Mouse (Mus musculus): ENCODE results near the gene Ly6g6e. TPM values are rescaled to one million over a fixed set of nuclear protein-coding genes. Genes with fewer than 3 reads are reported as not detected.
A peak's percentile ranks its signal among the peaks of the same experiment; 100 is the strongest.
"Not testable (repeated sequence)": the region's sequence is repeated elsewhere in the genome, so short reads cannot be mapped to it uniquely, and the experiment has no call there.

Gene Ly6g6e
- total RNA-seq, 1 experiment from 2014 or later, result not detected

GRCm38 (mm10) chr17:35124261-35124896, 47.7 kb downstream of the Ly6g6e start:
- not testable (repeated sequence) for ATAC-seq (replicated peaks; ENCODE audit: low read depth, poor library complexity, severe bottlenecking)

DNA sequence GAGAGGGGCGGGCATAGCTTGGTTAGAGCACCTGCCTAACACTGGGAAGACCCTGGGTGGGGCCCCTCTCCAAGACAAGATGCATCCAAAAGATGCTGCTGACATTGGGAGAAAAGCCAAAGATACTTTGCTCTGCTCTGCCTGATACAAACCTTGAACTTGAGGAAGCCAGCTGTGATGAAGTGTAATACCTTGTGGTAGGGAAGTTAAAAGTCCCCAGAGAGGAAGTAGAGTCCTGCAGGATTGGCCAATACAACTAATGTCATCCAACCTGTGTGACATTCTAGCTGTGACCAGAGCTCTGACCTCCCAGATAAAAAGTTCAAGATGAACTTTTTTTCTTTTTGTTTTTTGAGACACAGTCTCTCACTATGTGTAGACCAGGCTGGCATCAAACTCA, 48.4 kb downstream of the Ly6g6e start:
- ATAC-seq (replicated peaks; ENCODE audit: low read depth, poor library complexity, severe bottlenecking), result no peak

DNA sequence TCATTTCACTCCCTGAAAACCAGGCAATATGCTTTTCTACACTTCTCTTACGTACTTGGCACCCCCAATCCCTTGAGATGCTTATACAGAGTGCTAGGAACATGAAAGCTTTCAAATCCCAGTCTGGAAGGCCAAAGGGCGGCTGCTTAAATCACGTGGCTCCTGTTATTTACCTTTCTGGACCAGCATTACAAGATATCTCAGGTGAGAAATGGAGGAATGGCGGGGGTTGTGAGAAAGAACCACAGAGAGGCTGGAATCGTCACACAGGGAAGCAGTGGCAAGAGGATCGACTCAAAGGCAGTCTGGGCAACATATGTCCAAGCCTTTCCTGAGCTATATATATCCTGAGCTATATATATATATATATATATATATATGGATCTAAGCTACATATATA, 48.9 kb downstream of the Ly6g6e start:
- no peak for ATAC-seq (replicated peaks; ENCODE audit: low read depth, poor library complexity, severe bottlenecking)

- peak; percentile 33 for ATAC-seq (replicated peaks; ENCODE audit: low read depth, poor library complexity, severe bottlenecking)
Measured at GRCm38 (mm10) chr17:35126206-35126611, 49.5 kb downstream of the Ly6g6e start, which contains the start of gene D17H6S53E. TSS of gene D17H6S53E (plus strand) at chr17:35126373.

DNA sequence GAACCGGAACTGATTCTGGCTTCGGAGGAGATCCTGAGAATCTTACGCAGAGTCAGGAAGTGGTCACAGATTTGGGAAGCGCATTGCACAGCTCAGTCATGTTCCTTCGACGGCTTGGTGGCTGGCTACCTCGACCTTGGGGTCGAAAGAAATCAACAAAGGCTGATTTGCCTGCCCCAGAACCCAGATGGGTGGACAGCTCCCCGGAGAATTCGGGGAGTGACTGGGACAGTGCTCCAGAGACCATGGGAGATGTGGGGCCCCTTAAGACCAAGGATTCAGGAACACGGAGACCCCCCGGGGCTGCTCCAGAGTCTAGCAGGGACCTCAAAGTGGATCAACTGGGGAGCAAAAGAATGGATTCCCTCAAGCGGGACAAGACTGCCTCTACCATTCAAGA, 50.3 kb downstream of the Ly6g6e start:
- ATAC-seq (replicated peaks; ENCODE audit: low read depth, poor library complexity, severe bottlenecking), result no peak

Other genes with a start within 250 kb of the Ly6g6e start
- gene Stk19, start 240.0 kb upstream of the Ly6g6e start, total RNA-seq (2017), result 10.0 and 32.9 TPM in 2 replicates
- 21.2 and 27.9 TPM in 2 replicates for gene Dxo, start 239.9 kb upstream of the Ly6g6e start, total RNA-seq (2017)
- gene Skiv2l, start 226.7 kb upstream of the Ly6g6e start, total RNA-seq (2017), result 28.9 and 33.8 TPM in 2 replicates
- 39.6 and 41.9 TPM in 2 replicates for gene Nelfe, start 226.5 kb upstream of the Ly6g6e start, total RNA-seq (2017)
- gene Cfb, start 214.4 kb upstream of the Ly6g6e start, total RNA-seq (2017), result not detected in 2 replicates
- 11.1 and 16.2 TPM in 2 replicates for gene Zbtb12, start 197.4 kb upstream of the Ly6g6e start, total RNA-seq (2017)
- not detected in 2 replicates for gene Gm20547, start 194.9 kb upstream of the Ly6g6e start, total RNA-seq (2017)
- gene C2, start 178.6 kb upstream of the Ly6g6e start, total RNA-seq (2017), result 2.8 and 10.0 TPM in 2 replicates
- 96.6 and 107 TPM in 2 replicates for gene Ehmt2, start 178.4 kb upstream of the Ly6g6e start, total RNA-seq (2017)
- gene Slc44a4, start 162.4 kb upstream of the Ly6g6e start, total RNA-seq (2017), result not detected in 2 replicates
- 3.4 and 5.0 TPM in 2 replicates for gene Neu1, start 145.6 kb upstream of the Ly6g6e start, total RNA-seq (2017)
- gene Hspa1b, start 117.7 kb upstream of the Ly6g6e start, total RNA-seq (2017), result 79.3 and 84.3 TPM in 2 replicates
- gene Gm20481, start 107.0 kb upstream of the Ly6g6e start, total RNA-seq (2017), result not detected in 2 replicates
- gene Hspa1a, start 104.7 kb upstream of the Ly6g6e start, total RNA-seq (2017), result 33.5 and 47.4 TPM in 2 replicates
- 0.63 TPM in 1 of 2 replicates, not detected in the other for gene Hspa1l, start 104.2 kb upstream of the Ly6g6e start, total RNA-seq (2017)
- gene Lsm2, start 95.0 kb upstream of the Ly6g6e start, total RNA-seq (2017), result 26.9 and 34.1 TPM in 2 replicates
- gene Vars, start 75.9 kb upstream of the Ly6g6e start, total RNA-seq (2017), result 174 and 210 TPM in 2 replicates
- gene Vwa7, start 60.3 kb upstream of the Ly6g6e start, total RNA-seq (2017), result 0.32 TPM in 1 of 2 replicates, not detected in the other
- gene Sapcd1, start 48.9 kb upstream of the Ly6g6e start, total RNA-seq (2017), result 1.2 and 4.4 TPM in 2 replicates
- gene Msh5, start 30.2 kb upstream of the Ly6g6e start, total RNA-seq (2017), result 3.8 and 4.2 TPM in 2 replicates
- gene Clic1, start 26.9 kb upstream of the Ly6g6e start, total RNA-seq (2017), result 214 and 220 TPM in 2 replicates
- 21.3 and 26.7 TPM in 2 replicates for gene Ddah2, start 17.9 kb upstream of the Ly6g6e start, total RNA-seq (2017)
- gene Ly6g6c, start 11.5 kb upstream of the Ly6g6e start, total RNA-seq (2017), result not detected in 2 replicates
- not detected in 2 replicates for gene Mpig6b, start 10.7 kb upstream of the Ly6g6e start, total RNA-seq (2017)
- gene Ly6g6d, start 1.2 kb downstream of the Ly6g6e start, total RNA-seq (2017), result not detected in 2 replicates
- gene Ly6g6f, start 8.7 kb downstream of the Ly6g6e start, total RNA-seq (2017), result not detected in 2 replicates
- 33.1 and 38.8 TPM in 2 replicates for gene Abhd16a, start 12.4 kb downstream of the Ly6g6e start, total RNA-seq (2017)
- gene Ly6g5c, start 31.4 kb downstream of the Ly6g6e start, total RNA-seq (2017), result not detected in 2 replicates
- not detected in 2 replicates for gene Ly6g5b, start 38.5 kb downstream of the Ly6g6e start, total RNA-seq (2017)
- gene Gpank1, start 44.6 kb downstream of the Ly6g6e start, total RNA-seq (2017), result 39.5 and 50.1 TPM in 2 replicates
- gene Csnk2b, start 45.2 kb downstream of the Ly6g6e start, total RNA-seq (2017), result 286 and 306 TPM in 2 replicates
- gene D17H6S53E, start 49.5 kb downstream of the Ly6g6e start, total RNA-seq (2017), result 6.3 and 8.2 TPM in 2 replicates
- gene Apom, start 55.1 kb downstream of the Ly6g6e start, total RNA-seq (2017), result not detected in 2 replicates
- 58.8 and 103 TPM in 2 replicates for gene Bag6, start 58.3 kb downstream of the Ly6g6e start, total RNA-seq (2017)
- 74.7 and 110 TPM in 2 replicates for gene Prrc2a, start 88.0 kb downstream of the Ly6g6e start, total RNA-seq (2017)
- gene Aif1, start 99.2 kb downstream of the Ly6g6e start, total RNA-seq (2017), result 4.7 and 5.4 TPM in 2 replicates
- gene Lst1, start 111.5 kb downstream of the Ly6g6e start, total RNA-seq (2017), result 44.3 and 51.6 TPM in 2 replicates
- 1.1 and 1.8 TPM in 2 replicates for gene Ltb, start 117.5 kb downstream of the Ly6g6e start, total RNA-seq (2017)
- gene Tnf, start 125.1 kb downstream of the Ly6g6e start, total RNA-seq (2017), result 9.4 and 11.3 TPM in 2 replicates
- gene Lta, start 128.4 kb downstream of the Ly6g6e start, total RNA-seq (2017), result not detected in 2 replicates
- gene Gm16181, start 143.9 kb downstream of the Ly6g6e start, total RNA-seq (2017), result not detected in 2 replicates
- 1.6 and 1.8 TPM in 2 replicates for gene Atp6v1g2, start 156.8 kb downstream of the Ly6g6e start, total RNA-seq (2017)
- 5.2 and 7.0 TPM in 2 replicates for gene Nfkbil1, start 158.9 kb downstream of the Ly6g6e start, total RNA-seq (2017)
- 199 and 218 TPM in 2 replicates for gene Ddx39b, start 164.8 kb downstream of the Ly6g6e start, total RNA-seq (2017)
- 427 and 466 TPM in 2 replicates for gene H2-D1, start 185.8 kb downstream of the Ly6g6e start, total RNA-seq (2017)
- gene H2-Q1, start 243.5 kb downstream of the Ly6g6e start, total RNA-seq (2017), result 0.05 TPM in 1 of 2 replicates, not detected in the other